Mouse (Mus musculus) neural tube, embryonic 14.5 days (tissue): ENCODE measurements around the gene Lnx1. TPM values are rescaled to one million over a fixed set of nuclear protein-coding genes. Genes with fewer than 3 reads are reported as not detected.

Experiments used
- ATAC-seq: fragments of 200-750 bp; cut with Nextera tagmentation; 2 replicates; pipeline ENCODE4 v1.8.0; 2017; ENCODE audit warnings: low read depth, mild to moderate bottlenecking, moderate TSS enrichment, moderate library complexity
- H3K27ac ChIP-seq: fragments of 300-500 bp; sonication (generic); 2 replicates; pipeline ENCODE4 v1.5.1; 2014; ENCODE audit warnings: low read depth, mild to moderate bottlenecking, control low read depth, low read length, moderate library complexity, mixed read lengths
- H3K27me3 ChIP-seq: fragments of 300-500 bp; sonication (generic); 2 replicates; pipeline ENCODE4 v1.6.1; 2014; ENCODE audit warnings: low read length; ENCODE audit not compliant: control insufficient read depth, insufficient read depth
- H3K36me3 ChIP-seq: fragments of 300-500 bp; sonication (generic); 2 replicates; pipeline ENCODE4 v1.6.1; 2014; ENCODE audit warnings: low read length, mixed read lengths; ENCODE audit not compliant: control insufficient read depth, insufficient read depth
- H3K4me1 ChIP-seq: fragments of 300-500 bp; sonication (generic); 2 replicates; pipeline ENCODE4 v1.6.1; 2014; ENCODE audit warnings: low read length; ENCODE audit not compliant: control insufficient read depth, insufficient read depth
- H3K4me2 ChIP-seq: fragments of 300-500 bp; sonication (generic); 2 replicates; pipeline ENCODE4 v1.6.1; 2014; ENCODE audit warnings: mild to moderate bottlenecking, low read depth, low read length, control low read depth
- H3K4me3 ChIP-seq: fragments of 300-500 bp; sonication (generic); 2 replicates; pipeline ENCODE4 v1.5.1; 2014; ENCODE audit warnings: low read depth, low read length, control low read depth, mixed read lengths
- H3K9ac ChIP-seq: fragments of 300-500 bp; sonication (generic); replicated peaks from 2 replicates; pipeline ENCODE4 v1.6.1; 2014; ENCODE audit warnings: low read depth, mild to moderate bottlenecking, control low read depth, low read length, mixed read lengths
- H3K9me3 ChIP-seq: fragments of 300-500 bp; sonication (generic); 2 replicates; pipeline ENCODE4 v1.6.1; 2016; ENCODE audit warnings: low read length; ENCODE audit not compliant: control insufficient read depth
- WGBS: fragments of 180-500 bp; shearing (Covaris S2); extraction: QIAGEN DNeasy Blood & Tissue Kit; methylation state at CpG from one replicate; pipeline ENCODE4 v1.1.7; 2014; 5-methylcytosine and 5-hydroxymethylcytosine counted together
- polyA plus RNA-seq: library from polyadenylated mRNA; unstranded; fragments of >200 nt; fragmentation: Nextera tagmentation; extraction: Ambion mirVana; gene quantifications from 2 replicates; pipeline ENCODE4 v1.2.1, GENCODE M21; 2014

The Lnx1 gene
- polyA plus RNA-seq, 1 experiment from 2014 or later = 12.6 TPM

- no peak for ATAC-seq
- Histone ChIP-seq H3K9ac (no peak overlapping the region), H3K4me1 (no peaks in the 10 kb centered on the region; the same call in 1 of the 2 replicates), H3K27me3 (no peaks in the 10 kb centered on the region), H3K4me3 (no peak overlapping the region), H3K36me3 (no peaks in the 10 kb centered on the region), H3K4me2 (no peak overlapping the region), H3K9me3 (no peaks in the 10 kb centered on the region), H3K27ac (no peak overlapping the region)
- 58% methylated on average over 6 of the region's 6 CpGs for WGBS
Observed at GRCm38 (mm10) chr5:74633453-74633852, 69.3 kb downstream of the Lnx1 start.

DNA sequence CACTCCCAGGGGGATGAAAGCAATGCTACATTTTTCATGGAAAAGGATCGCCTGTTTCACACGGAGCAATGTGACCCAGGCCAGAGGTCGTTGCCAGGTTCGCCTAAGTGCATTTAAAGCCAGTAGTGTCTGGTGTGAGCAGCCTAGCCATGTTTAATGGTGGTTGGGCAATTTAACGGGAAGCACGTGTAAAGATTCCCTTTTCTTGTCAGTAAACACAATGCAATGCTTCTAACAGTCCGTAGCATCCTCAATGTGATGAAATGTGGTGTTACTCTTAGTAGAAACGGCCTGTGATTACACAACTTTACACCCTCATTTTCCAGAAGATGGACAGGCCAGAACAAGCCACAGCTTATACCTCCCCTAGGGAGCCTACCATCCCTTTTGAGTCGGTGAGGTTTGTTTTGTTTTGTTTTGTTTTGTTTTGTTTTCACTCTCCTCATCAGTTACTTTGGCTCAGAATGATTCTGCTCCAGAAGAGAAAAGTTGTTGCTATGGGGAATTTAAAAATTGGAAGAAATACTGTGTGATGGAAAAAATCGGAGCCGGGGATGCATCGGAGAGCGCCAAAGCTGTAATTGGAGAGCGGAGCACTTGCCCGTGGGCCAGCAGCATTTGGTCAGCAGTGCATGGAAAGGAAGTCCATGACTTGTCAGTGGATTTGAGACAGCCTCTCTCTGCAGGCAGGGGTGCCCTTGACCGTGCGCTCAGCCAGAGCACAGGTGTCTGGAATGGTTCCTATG, 70.2 kb downstream of the Lnx1 start:
- no peak overlapping the region for H3K9ac ChIP-seq
- no peaks in the 10 kb centered on the region; the same call in 1 of the 2 replicates for H3K4me1 ChIP-seq
- no peak for ATAC-seq
- H3K4me3 ChIP-seq = no peak overlapping the region
- no peak overlapping the region for H3K4me2 ChIP-seq
- H3K27ac ChIP-seq = no peak overlapping the region
- H3K36me3 ChIP-seq = no peaks in the 10 kb centered on the region
- no peaks in the 10 kb centered on the region for H3K27me3 ChIP-seq
- H3K9me3 ChIP-seq = no peaks in the 10 kb centered on the region
- 54% methylated on average over 17 of the region's 17 CpGs for WGBS

- Histone ChIP-seq H3K36me3 (no peaks in the 10 kb centered on the region), H3K9me3 (no peaks in the 10 kb centered on the region), H3K4me2 (no peak overlapping the region), H3K4me1 (no peaks in the 10 kb centered on the region), H3K27ac (no peak overlapping the region), H3K9ac (no peak overlapping the region), H3K4me3 (no peak overlapping the region), H3K27me3 (no peaks in the 10 kb centered on the region)
- no peak for ATAC-seq
- 94% methylated on average over 12 of the region's 12 CpGs for WGBS
Observed at GRCm38 (mm10) chr5:74628001-74628400, 74.7 kb downstream of the Lnx1 start.

DNA sequence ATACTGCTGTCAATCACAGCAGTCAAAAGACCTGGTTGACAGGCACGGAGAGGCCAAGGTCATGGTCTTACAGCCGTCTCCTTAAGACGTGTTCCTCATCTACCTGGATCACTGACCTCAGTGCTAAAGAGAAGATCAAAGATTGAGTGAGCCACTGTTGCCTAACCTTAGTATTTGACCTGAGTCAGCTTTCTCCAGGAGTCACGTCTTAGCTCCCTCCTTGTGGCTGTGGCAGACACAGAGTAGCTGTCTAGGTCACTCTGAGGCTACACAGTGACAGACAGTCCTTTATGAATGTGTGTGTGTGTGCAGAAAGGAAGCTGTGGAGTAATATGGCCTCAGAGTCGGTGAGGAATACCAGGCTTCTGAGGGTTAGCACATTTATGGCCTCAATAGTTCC, 78.3 kb downstream of the Lnx1 start:
- Histone ChIP-seq H3K9me3 (no peaks in the 10 kb centered on the region), H3K36me3 (no peaks in the 10 kb centered on the region), H3K27ac (no peak overlapping the region), H3K4me1 (no peaks in the 10 kb centered on the region), H3K4me3 (no peak overlapping the region), H3K4me2 (no peak overlapping the region), H3K9ac (no peak overlapping the region), H3K27me3 (no peaks in the 10 kb centered on the region)
- WGBS = 70% methylated on average over 5 of the region's 5 CpGs
- no peak for ATAC-seq

GRCm38 (mm10) chr5:74623316-74624000, 79.3 kb downstream of the Lnx1 start:
- H3K4me3 ChIP-seq = no peak overlapping the region
- WGBS = 86% methylated on average over 14 of the region's 14 CpGs
- no peak for ATAC-seq

DNA sequence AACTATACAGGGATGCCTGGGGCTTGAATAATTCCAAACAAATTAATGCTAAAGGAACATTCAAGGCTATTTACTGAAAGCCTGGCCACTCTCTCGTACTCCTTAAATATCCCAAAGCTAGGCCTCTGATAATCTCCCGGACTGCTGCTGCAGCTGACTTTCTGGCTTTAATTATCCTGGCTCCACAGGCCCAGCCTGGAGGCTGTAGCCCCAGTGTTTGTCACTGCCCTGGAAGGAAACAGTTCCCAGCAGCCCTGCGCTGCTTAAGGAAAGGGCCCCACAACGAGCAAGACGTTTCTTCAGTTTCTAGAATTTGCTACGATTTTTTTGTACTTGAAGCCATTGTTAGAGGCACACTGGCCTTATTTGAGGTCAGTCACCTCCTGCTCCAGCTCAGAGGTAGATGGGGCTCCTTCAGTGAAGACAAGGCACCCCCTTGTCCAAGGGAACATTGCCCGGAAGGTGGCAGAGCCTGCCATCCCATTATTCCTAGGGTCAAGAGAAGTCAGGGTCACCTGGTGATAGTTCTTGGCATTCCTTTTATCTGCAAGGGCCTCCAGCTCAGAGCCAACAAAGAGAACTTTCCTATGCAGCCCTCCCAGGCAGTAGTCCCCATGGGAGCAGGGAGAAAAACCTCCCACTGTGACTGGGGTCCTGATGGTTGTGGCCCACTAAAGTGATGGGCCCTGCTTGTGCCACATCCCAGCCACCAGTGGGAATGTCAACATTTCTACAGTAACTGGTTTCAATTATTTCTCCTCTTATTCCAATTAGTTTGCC, 80.8 kb downstream of the Lnx1 start:
- 60% methylated on average over 7 of the region's 7 CpGs for WGBS
- ATAC-seq = no peak

More at GRCm38 (mm10) chr5:74623316-74624000, 79.3 kb downstream of the Lnx1 start:
- H3K27ac ChIP-seq = no peak overlapping the region
- no peaks in the 10 kb centered on the region for H3K9me3 ChIP-seq
- H3K9ac ChIP-seq = no peak overlapping the region
- no peaks in the 10 kb centered on the region for H3K4me1 ChIP-seq
- no peaks in the 10 kb centered on the region for H3K27me3 ChIP-seq
- no peaks in the 10 kb centered on the region for H3K36me3 ChIP-seq
- no peak overlapping the region for H3K4me2 ChIP-seq

DNA sequence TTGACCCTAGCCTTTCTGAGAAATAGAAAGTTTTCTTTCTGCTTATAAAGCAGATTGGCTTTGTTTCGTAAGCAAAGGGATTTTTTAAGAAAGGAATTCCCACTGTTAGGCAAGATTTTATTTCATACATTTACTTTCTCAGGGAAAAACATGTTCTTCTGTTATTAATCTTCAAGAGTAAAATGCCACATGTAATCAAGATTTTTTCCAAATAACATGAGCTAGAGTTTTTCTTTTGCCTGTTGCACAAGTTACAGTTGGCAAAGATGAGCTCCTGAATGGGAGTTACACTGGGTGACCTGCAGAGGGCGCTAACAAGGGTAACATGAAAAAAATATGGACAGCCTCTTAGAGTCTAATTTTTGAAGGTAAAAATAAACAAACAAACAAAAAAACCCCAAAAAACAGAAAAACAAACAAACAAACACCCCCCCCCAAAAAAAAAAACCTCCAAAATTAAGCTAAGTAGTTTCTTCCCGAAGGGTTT, 84.1 kb downstream of the Lnx1 start:
- no peaks in the 10 kb centered on the region for H3K9me3 ChIP-seq
- WGBS = 70% methylated on average over 3 of the region's 3 CpGs
- H3K36me3 ChIP-seq = no peaks in the 10 kb centered on the region
- H3K4me1 ChIP-seq = no peaks in the 10 kb centered on the region
- H3K4me2 ChIP-seq = no peak overlapping the region
- ATAC-seq = no peak
- H3K9ac ChIP-seq = no peak overlapping the region
- H3K4me3 ChIP-seq = no peak overlapping the region
- H3K27me3 ChIP-seq = no peaks in the 10 kb centered on the region
- H3K27ac ChIP-seq = no peak overlapping the region

More for the DNA sequence above, 80.8 kb downstream of the Lnx1 start:
- no peaks in the 10 kb centered on the region for H3K36me3 ChIP-seq
- H3K27ac ChIP-seq = no peak overlapping the region
- H3K4me2 ChIP-seq = no peak overlapping the region
- H3K27me3 ChIP-seq = no peaks in the 10 kb centered on the region
- no peaks in the 10 kb centered on the region for H3K4me1 ChIP-seq
- no peak overlapping the region for H3K9ac ChIP-seq
- H3K4me3 ChIP-seq = no peak overlapping the region
- H3K9me3 ChIP-seq = no peaks in the 10 kb centered on the region

DNA sequence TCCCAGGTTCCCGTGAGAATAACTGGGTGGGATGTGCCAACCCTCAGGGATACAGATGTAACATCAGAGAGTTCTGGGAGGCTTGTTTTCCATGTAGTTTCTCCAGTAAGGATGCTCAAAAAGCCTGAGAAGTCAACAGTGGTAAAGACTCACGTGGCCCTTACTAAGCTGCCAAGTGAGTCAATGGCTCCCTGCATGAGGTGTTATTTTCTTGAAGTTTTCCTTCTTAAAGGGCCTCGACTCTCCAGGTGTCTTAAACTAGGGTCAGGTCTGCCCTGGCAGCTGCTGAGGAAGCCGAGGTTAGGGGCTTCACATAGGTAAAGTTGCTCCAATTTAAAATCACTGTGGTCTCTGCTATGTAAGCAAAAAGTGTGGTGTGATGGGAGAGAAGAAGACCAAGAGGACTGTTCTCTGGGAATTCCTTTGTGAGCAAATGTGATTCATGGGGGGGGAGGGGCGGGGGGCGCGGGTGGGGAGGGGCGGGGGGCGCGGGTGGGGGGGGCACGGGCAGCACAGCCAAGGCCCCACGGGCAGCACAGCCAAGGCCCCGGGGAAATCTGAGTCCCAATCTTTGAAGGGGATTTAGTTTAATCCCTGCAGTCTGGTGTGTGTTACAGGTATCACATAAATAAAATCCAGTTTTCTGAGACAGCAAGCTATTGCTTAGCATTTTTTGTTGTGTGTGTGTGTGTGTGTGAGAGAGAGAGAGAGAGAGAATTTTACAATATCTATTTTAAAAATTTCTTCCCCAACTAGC, 84.7 kb downstream of the Lnx1 start:
- no peaks in the 10 kb centered on the region for H3K27me3 ChIP-seq
- H3K27ac ChIP-seq = no peak overlapping the region
- H3K36me3 ChIP-seq = no peaks in the 10 kb centered on the region
- no peaks in the 10 kb centered on the region for H3K9me3 ChIP-seq
- no peaks in the 10 kb centered on the region for H3K4me1 ChIP-seq
- no peak overlapping the region for H3K4me2 ChIP-seq
- 83% methylated on average over 13 of the region's 13 CpGs for whole genome bisulfite sequencing
- no peak for ATAC-seq
- H3K9ac ChIP-seq = no peak overlapping the region
- no peak overlapping the region for H3K4me3 ChIP-seq
